Mouse (Mus musculus): ENCODE results near the gene Wfdc1.

- TF ChIP-seq MAFK (IDR thresholded peaks at IDR 0.05; ENCODE audit: insufficient read depth, low read depth, low read length) (no peak), ZC3H11A (IDR thresholded peaks at IDR 0.05; ENCODE audit: borderline replicate concordance, low read depth, low read length) (no peak), CHD2 (IDR thresholded peaks at IDR 0.05; ENCODE audit: low read depth, low read length) (no peak), HCFC1 (IDR thresholded peaks at IDR 0.05; ENCODE audit: borderline replicate concordance, insufficient read depth, low read length) (no peak), ZNF384 (IDR thresholded peaks at IDR 0.05; ENCODE audit: low read depth, low read length) (no peak)
These were observed 39.0 kb upstream of the Wfdc1 start for GRCm38 (mm10) chr8:119627199-119627598.
